Mouse (Mus musculus): ENCODE measurements around the gene Sec24a.

- TF ChIP-seq POLR2A (IDR thresholded peaks at IDR 0.05; ENCODE audit: control insufficient read depth, low read depth, low read length) (no peak), CTCF (IDR thresholded peaks at IDR 0.05; ENCODE audit: control insufficient read depth, insufficient read depth, insufficient replicate concordance, low read depth, low read length) (no peak)
Observed at GRCm38 (mm10) chr11:51767579-51768220, 4.3 kb upstream of the Sec24a start.

Measured in testis, adult 2 months (tissue).